Mouse (Mus musculus) kidney, embryonic 14.5 days (tissue): ENCODE results near the gene Ptma. TPM values are rescaled to one million over a fixed set of nuclear protein-coding genes. Genes with fewer than 3 reads are reported as not detected.
"Not testable (repeated sequence)": the region's sequence is repeated elsewhere in the genome, so short reads cannot be mapped to it uniquely, and the experiment has no call there.

Experiments
- ATAC-seq: fragments of 200-750 bp; cut with Nextera tagmentation; 2 replicates; pipeline ENCODE4 v1.8.0; 2017; ENCODE audit warnings: moderate number of reproducible peaks, mild to moderate bottlenecking, moderate TSS enrichment, moderate library complexity; ENCODE audit not compliant: low FRiP score, low TSS enrichment
- H3K27ac ChIP-seq: fragments of 300-500 bp; sonication (generic); 2 replicates; pipeline ENCODE4 v1.5.1; 2014; ENCODE audit warnings: low read depth, mild to moderate bottlenecking, low read length, moderate library complexity, mixed read lengths
- H3K27me3 ChIP-seq: fragments of 300-500 bp; sonication (generic); 2 replicates; pipeline ENCODE4 v1.6.1; 2014; ENCODE audit warnings: mild to moderate bottlenecking, low read length; ENCODE audit not compliant: control insufficient read depth, insufficient read depth
- H3K36me3 ChIP-seq: fragments of 300-500 bp; sonication (generic); 2 replicates; pipeline ENCODE4 v1.6.1; 2014; ENCODE audit warnings: low read length, mixed read lengths; ENCODE audit not compliant: control insufficient read depth, insufficient read depth
- H3K4me1 ChIP-seq: fragments of 300-500 bp; sonication (generic); 2 replicates; pipeline ENCODE4 v1.6.1; 2014; ENCODE audit warnings: low read length, mixed read lengths; ENCODE audit not compliant: control insufficient read depth, insufficient read depth
- H3K4me2 ChIP-seq: fragments of 300-500 bp; sonication (generic); replicated peaks from 2 replicates; pipeline ENCODE4 v1.6.1; 2014; ENCODE audit warnings: low read depth, mild to moderate bottlenecking, low read length
- H3K4me3 ChIP-seq: fragments of 300-500 bp; sonication (generic); 2 replicates; pipeline ENCODE4 v1.5.1; 2014; ENCODE audit warnings: mild to moderate bottlenecking, low read length
- H3K9ac ChIP-seq: fragments of 300-500 bp; sonication (generic); 2 replicates; pipeline ENCODE4 v1.6.1; 2014; ENCODE audit warnings: low read depth, mild to moderate bottlenecking, low read length, moderate library complexity
- H3K9me3 ChIP-seq: fragments of 300-500 bp; sonication (generic); 2 replicates; pipeline ENCODE4 v1.6.1; 2016; ENCODE audit warnings: low read length; ENCODE audit not compliant: control insufficient read depth
- WGBS: fragments of 180-500 bp; shearing (Covaris S2); extraction: QIAGEN DNeasy Blood & Tissue Kit; methylation state at CpG from one replicate; pipeline ENCODE4 v1.1.7; 2014; 5-methylcytosine and 5-hydroxymethylcytosine counted together
- polyA plus RNA-seq: library from polyadenylated mRNA; unstranded; fragments of >200 nt; fragmentation: Nextera tagmentation; extraction: Ambion mirVana; gene quantifications from 2 replicates; pipeline ENCODE4 v1.2.1, GENCODE M21; 2014

Ptma gene
- polyA plus RNA-seq, 1 experiment from 2014 or later = 3,750 TPM

DNA sequence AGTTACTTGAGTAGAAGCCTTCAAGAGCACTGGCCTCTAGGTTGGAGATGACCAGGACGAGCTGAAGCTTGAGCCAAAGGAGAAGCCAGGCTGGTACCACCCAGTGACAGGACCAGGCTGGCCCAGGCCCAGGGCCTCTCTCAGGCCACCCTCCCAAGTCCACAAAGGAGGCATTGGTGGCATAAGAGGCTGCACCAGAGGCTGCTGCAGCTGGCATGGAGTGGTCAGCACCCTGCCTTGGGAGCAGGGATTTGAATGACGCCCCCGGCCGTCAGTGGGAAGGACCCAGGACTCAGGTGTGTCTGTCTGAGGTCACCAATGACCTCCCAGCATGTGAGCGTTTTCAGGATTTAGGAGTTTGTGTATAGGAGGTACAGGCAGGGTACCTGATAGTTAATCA is 18.7 kb upstream of the Ptma start:
- ATAC-seq = no peak
- no peaks in the 10 kb centered on the region for H3K27me3 ChIP-seq
- H3K9me3 ChIP-seq = no peaks in the 10 kb centered on the region
- no peak overlapping the region for H3K9ac ChIP-seq
- peaks cover 29% of the 10 kb centered on the region for H3K4me1 ChIP-seq
- 84% methylated on average over 5 of the region's 5 CpGs for WGBS
- H3K27ac ChIP-seq = no peak overlapping the region
- no peaks in the 10 kb centered on the region for H3K36me3 ChIP-seq
- no peak overlapping the region for H3K4me2 ChIP-seq
- H3K4me3 ChIP-seq = no peak overlapping the region

DNA sequence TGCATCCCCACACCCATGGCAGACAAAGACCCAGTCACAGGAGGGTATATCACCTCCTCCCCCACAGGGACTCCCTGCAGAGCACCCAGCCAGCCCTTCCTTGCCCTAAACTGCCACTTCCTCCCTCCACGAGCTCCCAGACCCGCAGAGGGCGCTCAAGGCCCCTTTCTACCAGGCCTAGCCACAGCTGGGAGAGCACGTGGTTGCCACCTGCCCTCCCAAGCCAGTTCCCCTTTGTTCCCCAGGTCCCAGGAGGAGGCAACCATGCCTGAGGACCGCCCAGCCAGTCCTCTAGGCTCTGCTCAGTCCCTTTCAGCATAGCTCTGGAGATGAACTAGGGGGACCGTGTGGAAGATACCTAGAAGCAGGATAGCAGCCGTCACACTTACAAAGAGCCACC is 17.1 kb upstream of the Ptma start:
- WGBS = 14% methylated on average over 7 of the region's 7 CpGs
- peak; percentile 63 for ATAC-seq
- H3K27ac ChIP-seq = no peak overlapping the region

DNA sequence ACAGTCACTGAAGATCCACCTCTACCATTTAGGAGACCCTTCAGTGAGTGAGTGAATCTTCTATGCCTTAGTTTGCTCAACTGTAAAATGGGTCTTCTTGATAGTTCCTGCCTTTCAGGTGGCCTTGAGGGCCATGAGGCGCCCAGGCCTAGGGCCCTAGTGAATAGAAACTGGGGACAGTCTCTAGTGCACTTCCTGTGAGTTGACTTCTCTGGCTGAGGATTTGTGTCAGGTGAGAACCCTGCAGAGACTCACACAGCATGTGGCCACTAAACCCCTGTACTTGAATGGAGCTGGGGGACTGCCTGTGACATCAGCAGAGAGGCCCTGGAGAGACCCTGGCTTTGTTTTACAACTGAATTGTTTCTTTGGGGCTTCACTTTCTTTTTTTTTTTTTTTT is 16.3 kb upstream of the Ptma start:
- Histone ChIP-seq H3K27me3 (no peaks in the 10 kb centered on the region), H3K4me1 (peaks cover 11% of the 10 kb centered on the region), H3K4me2 (no peak overlapping the region), H3K9me3 (no peaks in the 10 kb centered on the region), H3K9ac (no peak overlapping the region), H3K4me3 (no peak overlapping the region), H3K36me3 (no peaks in the 10 kb centered on the region), H3K27ac (no peak overlapping the region)
- no peak for ATAC-seq
- WGBS = 93% methylated on average over 1 of the region's 1 CpGs

More for the DNA sequence above, 17.1 kb upstream of the Ptma start:
- H3K4me2 ChIP-seq = no peak overlapping the region
- no peaks in the 10 kb centered on the region for H3K9me3 ChIP-seq
- no peaks in the 10 kb centered on the region for H3K27me3 ChIP-seq
- no peaks in the 10 kb centered on the region for H3K36me3 ChIP-seq
- peaks cover 19% of the 10 kb centered on the region for H3K4me1 ChIP-seq
- no peak overlapping the region for H3K4me3 ChIP-seq
- peak overlapping the region; percentile 28; the same call in 1 of the 2 replicates for H3K9ac ChIP-seq

DNA sequence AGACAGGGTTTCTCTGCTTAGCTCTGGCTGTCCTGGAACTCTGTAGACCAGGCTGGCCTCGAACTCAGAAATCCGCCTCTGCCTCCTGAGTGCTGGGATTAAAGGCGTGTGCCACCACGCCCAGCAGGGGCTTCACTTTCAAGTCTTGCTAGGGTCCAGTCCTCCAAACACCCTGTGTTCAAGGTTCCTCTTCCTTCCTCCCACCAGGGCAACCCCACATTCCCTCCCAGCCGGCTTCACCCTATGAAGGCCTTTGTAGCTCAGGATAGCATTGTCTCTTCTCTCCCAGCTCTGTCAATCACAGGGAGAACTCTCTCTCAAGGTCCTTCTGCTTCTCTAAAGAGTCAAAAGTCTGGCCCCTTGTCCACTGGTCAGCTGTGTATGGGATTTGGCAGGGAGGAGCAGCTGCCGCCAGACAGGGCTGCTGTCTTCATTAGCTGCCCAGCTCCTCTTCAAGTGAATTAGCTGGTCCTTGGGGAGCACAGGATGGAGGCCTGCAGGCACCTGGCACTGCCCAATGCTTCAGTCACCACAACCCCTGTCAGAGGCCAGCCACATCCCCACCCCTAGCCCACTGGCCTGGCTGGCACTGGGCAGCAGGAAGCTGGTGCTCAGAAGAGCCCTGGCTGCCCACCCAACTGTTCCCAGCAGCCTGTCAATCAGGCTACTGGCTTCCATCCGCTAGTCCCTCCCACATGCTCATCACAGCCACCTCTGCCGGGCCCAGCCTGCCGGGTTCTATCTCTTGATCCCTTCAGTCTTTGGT is 15.7 kb upstream of the Ptma start:
- no peak for ATAC-seq
- no peaks in the 10 kb centered on the region for H3K9me3 ChIP-seq
- H3K36me3 ChIP-seq = no peaks in the 10 kb centered on the region
- H3K9ac ChIP-seq = no peak overlapping the region
- H3K27ac ChIP-seq = no peak overlapping the region
- H3K4me1 ChIP-seq = peaks cover 6% of the 10 kb centered on the region; the same call in 1 of the 2 replicates
- no peaks in the 10 kb centered on the region for H3K27me3 ChIP-seq
- H3K4me3 ChIP-seq = no peak overlapping the region
- no peak overlapping the region for H3K4me2 ChIP-seq
- WGBS = 65% methylated on average over 9 of the region's 9 CpGs

DNA sequence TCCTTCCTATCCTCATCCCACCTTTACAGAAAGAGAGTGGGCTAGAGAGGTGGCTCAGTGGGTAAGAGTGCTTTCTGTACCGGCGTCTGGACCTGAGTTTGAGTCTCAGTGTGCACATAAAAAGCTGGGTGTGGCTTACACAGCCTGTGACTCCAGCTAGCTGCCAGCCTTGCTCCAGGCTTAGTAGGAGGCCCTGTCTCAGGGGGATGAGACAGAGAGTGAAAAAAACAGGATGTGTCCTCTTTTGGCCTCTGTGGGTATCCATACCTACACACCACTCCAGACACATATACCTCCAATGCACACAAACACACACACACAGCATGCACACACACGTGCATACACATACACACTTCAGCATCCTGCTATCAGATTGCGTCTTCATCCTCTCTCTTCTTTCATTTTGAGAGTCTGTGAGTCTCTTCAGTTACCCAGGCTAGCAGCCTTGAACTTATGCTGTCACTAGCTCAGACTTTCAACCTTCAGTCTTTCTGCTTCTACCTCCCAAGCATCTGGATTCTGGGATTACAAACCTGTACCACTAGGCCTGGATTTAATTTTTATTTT is 14.3 kb upstream of the Ptma start:
- 95% methylated on average over 4 of the region's 4 CpGs for WGBS
- H3K4me1 ChIP-seq = peaks cover 10% of the 10 kb centered on the region; the same call in 1 of the 2 replicates
- ATAC-seq = no peak
- no peak overlapping the region for H3K4me2 ChIP-seq
- H3K36me3 ChIP-seq = no peaks in the 10 kb centered on the region
- no peaks in the 10 kb centered on the region for H3K27me3 ChIP-seq
- H3K9me3 ChIP-seq = no peaks in the 10 kb centered on the region
- H3K9ac ChIP-seq = no peak overlapping the region
- no peak overlapping the region for H3K27ac ChIP-seq
- H3K4me3 ChIP-seq = no peak overlapping the region

DNA sequence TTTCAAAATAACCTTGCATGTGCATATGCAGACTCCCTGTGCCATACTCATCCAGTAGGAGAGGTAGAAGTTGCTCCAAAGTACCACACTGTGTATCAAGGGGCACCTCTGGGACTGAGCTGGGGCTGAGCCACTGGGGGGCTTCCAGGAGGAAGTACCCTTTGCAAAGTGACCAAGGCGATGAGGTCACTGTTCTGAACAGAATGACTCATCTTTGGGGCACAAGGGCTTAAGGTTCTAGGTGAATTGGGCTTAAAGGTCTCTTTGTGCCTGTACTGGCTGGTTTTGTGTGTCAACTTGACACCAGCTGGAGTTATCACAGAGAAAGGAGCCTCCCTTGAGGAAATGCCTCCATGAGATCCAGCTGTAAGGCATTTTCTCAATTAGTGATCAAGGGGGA is 13.5 kb upstream of the Ptma start:
- not testable (repeated sequence) for H3K4me1 ChIP-seq, H3K9ac ChIP-seq, H3K4me2 ChIP-seq, H3K9me3 ChIP-seq, H3K4me3 ChIP-seq, ATAC-seq, H3K27me3 ChIP-seq, H3K27ac ChIP-seq, H3K36me3 ChIP-seq
- WGBS = 81% methylated on average over 1 of the region's 1 CpGs

DNA sequence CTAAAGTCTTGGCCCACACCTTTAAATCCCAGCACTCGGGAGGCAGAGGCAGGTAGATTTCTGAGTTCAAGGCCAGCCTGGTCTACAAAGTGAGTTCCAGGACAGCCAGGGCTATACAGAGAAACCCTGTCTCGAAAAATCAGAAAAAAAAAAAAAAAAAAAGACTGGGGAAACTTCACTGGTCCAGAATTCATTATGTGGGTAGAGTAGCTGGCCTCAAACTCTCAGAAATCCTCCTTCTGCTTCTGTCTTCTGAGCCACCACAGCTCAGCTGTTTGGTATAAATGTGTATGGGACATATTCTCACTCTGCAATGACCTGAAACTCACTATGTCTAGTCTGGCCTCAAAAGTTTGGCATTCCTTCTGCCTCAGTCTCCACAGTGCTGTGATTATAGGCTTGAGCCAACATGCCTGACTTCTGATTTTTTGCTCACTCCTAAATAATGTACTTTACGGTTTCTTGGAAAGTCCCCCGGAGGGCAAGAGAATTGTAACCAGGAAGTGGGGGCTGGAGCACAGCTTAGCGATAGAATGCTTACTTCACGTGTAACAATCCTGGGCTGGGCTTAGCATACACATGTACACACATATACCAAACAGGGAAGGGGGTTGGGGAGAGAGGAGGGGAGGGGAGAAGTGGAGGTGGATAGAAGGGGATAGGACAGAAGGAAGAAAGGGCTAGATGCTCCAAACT is 10.7 kb upstream of the Ptma start:
- no peak overlapping the region for H3K4me2 ChIP-seq
- no peaks in the 10 kb centered on the region for H3K27me3 ChIP-seq
- H3K9me3 ChIP-seq = no peaks in the 10 kb centered on the region
- ATAC-seq = no peak
- no peak overlapping the region for H3K27ac ChIP-seq
- no peaks in the 10 kb centered on the region for H3K36me3 ChIP-seq
- WGBS = 65% methylated on average over 6 of the region's 6 CpGs
- H3K9ac ChIP-seq = no peak overlapping the region
- H3K4me1 ChIP-seq = 0 out of 2 replicates have a peak, but pooled peaks cover 4% of the 10 kb centered on the region
- no peak overlapping the region for H3K4me3 ChIP-seq

DNA sequence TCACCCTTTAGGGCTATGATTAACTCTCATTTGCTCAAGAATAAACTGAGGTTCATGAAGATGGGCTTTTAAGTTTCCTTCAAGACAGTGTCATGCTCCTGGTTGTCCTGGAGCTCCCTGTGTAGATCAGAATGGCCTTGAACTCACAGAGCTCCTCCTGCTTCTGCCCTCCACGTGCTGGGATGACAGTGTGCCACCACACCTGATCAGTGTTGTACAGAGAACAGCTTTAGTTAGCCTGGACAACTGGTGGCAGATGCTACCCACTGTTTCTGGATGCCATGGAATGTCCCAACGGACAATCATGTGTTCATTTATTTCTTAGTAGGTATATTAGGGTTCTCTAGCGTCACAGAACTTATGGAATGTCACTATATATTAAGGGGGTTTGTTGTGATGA is 9.4 kb upstream of the Ptma start:
- H3K36me3 ChIP-seq = no peaks in the 10 kb centered on the region
- H3K4me3 ChIP-seq = no peak overlapping the region
- H3K27me3 ChIP-seq = no peaks in the 10 kb centered on the region
- no peak overlapping the region for H3K9ac ChIP-seq
- no peak for ATAC-seq
- H3K4me2 ChIP-seq = no peak overlapping the region
- 0 out of 2 replicates have a peak, but pooled peaks cover 4% of the 10 kb centered on the region for H3K4me1 ChIP-seq
- H3K27ac ChIP-seq = no peak overlapping the region
- WGBS = 73% methylated on average over 3 of the region's 3 CpGs
- no peaks in the 10 kb centered on the region for H3K9me3 ChIP-seq

DNA sequence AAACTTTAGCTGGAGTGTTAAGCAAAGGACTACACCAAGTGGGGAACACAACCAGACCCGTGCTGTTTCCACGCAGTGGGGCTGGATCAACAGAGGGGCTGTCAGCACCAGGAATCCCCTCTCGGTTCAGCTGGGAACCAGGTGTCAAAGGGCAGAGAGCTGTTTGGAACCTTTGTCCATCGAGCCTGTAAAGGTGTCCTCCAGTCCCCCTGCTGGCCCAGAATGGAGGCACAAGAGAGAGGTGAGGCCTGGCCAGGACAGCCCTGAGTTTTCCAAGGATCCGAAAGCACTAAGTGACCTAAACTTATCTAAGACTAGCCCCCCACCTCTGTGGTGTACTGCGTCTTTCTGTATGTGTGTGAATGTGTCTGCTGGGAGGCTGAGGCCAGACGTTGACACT is 6.2 kb upstream of the Ptma start:
- H3K27me3 ChIP-seq = no peaks in the 10 kb centered on the region
- H3K9ac ChIP-seq = no peak overlapping the region
- no peak overlapping the region for H3K27ac ChIP-seq
- H3K4me1 ChIP-seq = peaks cover 16% of the 10 kb centered on the region; the same call in 1 of the 2 replicates
- no peak for ATAC-seq
- H3K4me2 ChIP-seq = no peak overlapping the region
- H3K36me3 ChIP-seq = no peaks in the 10 kb centered on the region
- 40% methylated on average over 7 of the region's 7 CpGs for WGBS
- no peaks in the 10 kb centered on the region for H3K9me3 ChIP-seq
- no peak overlapping the region for H3K4me3 ChIP-seq
